Mouse (Mus musculus) C2C12 (cell line): ENCODE measurements around the gene Ssh2. TPM values are rescaled to one million over a fixed set of nuclear protein-coding genes. Genes with fewer than 3 reads are reported as not detected.
A peak's percentile ranks its signal among the peaks of the same experiment; 100 is the strongest.

Experiments
- H3K27me3 ChIP-seq: one replicate; pipeline ENCODE4 v1.6.1; 2011; ENCODE audit not compliant: control insufficient read depth, insufficient read depth, insufficient read length
- H3K36me3 ChIP-seq: one replicate; pipeline ENCODE4 v1.6.1; 2011; ENCODE audit not compliant: control insufficient read depth, insufficient read depth
- H3K4me3 ChIP-seq: one replicate; pipeline ENCODE4 v1.5.1; 2011; ENCODE audit warnings: mild to moderate bottlenecking, control low read depth; ENCODE audit not compliant: poor library complexity, insufficient read depth, severe bottlenecking
- H3K79me2 ChIP-seq: one replicate; pipeline ENCODE4 v1.6.1; 2011; ENCODE audit not compliant: control insufficient read depth, insufficient read depth
- H3K79me3 ChIP-seq: one replicate; pipeline ENCODE4 v1.6.1; 2011; ENCODE audit warnings: low read depth, control low read depth
- H3ac ChIP-seq: one replicate; pipeline ENCODE3; 2011; ENCODE audit warnings: low read depth; ENCODE audit not compliant: control insufficient read depth, insufficient read length
- CEBPB ChIP-seq: IDR thresholded peaks from one replicate; pipeline ENCODE4 v1.6.1; 2011; ENCODE audit warnings: low read depth, mild to moderate bottlenecking, control low read depth, moderate library complexity
- CTCF ChIP-seq: IDR thresholded peaks from one replicate; pipeline ENCODE4 v1.5.1; 2011; ENCODE audit not compliant: control insufficient read depth, insufficient read depth, insufficient read length
- FOSL1 ChIP-seq: IDR thresholded peaks from one replicate; pipeline ENCODE4 v1.8.0; 2011; ENCODE audit warnings: mild to moderate bottlenecking, low read length; ENCODE audit not compliant: poor library complexity, insufficient read depth, severe bottlenecking
- MAX ChIP-seq: IDR thresholded peaks from one replicate; pipeline ENCODE4 v1.6.1; 2011; ENCODE audit warnings: mild to moderate bottlenecking, control low read depth
- MYOD1 ChIP-seq: IDR thresholded peaks from one replicate; pipeline ENCODE4 v1.6.1; 2011; ENCODE audit warnings: low read depth; ENCODE audit not compliant: control insufficient read depth, insufficient read length
- MYOG ChIP-seq: IDR thresholded peaks from one replicate; pipeline ENCODE4 v1.6.1; 2011; ENCODE audit not compliant: control insufficient read depth, insufficient read length; ENCODE audit errors: extremely low read depth
- USF1 ChIP-seq: IDR thresholded peaks from one replicate; pipeline ENCODE4 v1.6.1; 2011; ENCODE audit warnings: low read depth, mild to moderate bottlenecking, control low read depth, moderate library complexity
- polyA plus RNA-seq: library from polyadenylated mRNA; unstranded; fragments of >200 nt; fragmentation: generic; extraction: Trizol; gene quantifications from one replicate; pipeline ENCODE4 v1.2.1, GENCODE M21; 2012; ENCODE audit warnings: missing spikeins

Ssh2 gene
- polyA plus RNA-seq, 1 experiment = 2.7 TPM

- Histone ChIP-seq H3ac (no peak overlapping the region), H3K4me3 (no peak overlapping the region), H3K79me2 (no peaks in the 10 kb centered on the region), H3K36me3 (peaks cover 10% of the 10 kb centered on the region), H3K79me3 (no peaks in the 10 kb centered on the region), H3K27me3 (no peaks in the 10 kb centered on the region)
- TF ChIP-seq MAX (no peak), FOSL1 (no peak), MYOD1 (no peak), CEBPB (no peak), CTCF (no peak), USF1 (no peak)
Observed at GRCm38 (mm10) chr11:77442186-77443170, 226.4 kb downstream of the Ssh2 start.

GRCm38 (mm10) chr11:77444939-77445338, 228.9 kb downstream of the Ssh2 start:
- Histone ChIP-seq H3K27me3 (no peaks in the 10 kb centered on the region), H3ac (no peak overlapping the region), H3K79me3 (no peaks in the 10 kb centered on the region), H3K36me3 (peaks cover 17% of the 10 kb centered on the region), H3K4me3 (no peak overlapping the region), H3K79me2 (no peaks in the 10 kb centered on the region)
- no peak for TF ChIP-seq CTCF
- no peak for TF ChIP-seq USF1
- TF ChIP-seq FOSL1 = no peak
- no peak for TF ChIP-seq MYOG
- TF ChIP-seq MYOD1 = no peak
- TF ChIP-seq MAX = no peak
- no peak for TF ChIP-seq CEBPB

GRCm38 (mm10) chr11:77446628-77447041, 230.5 kb downstream of the Ssh2 start:
- H3K27me3 ChIP-seq = no peaks in the 10 kb centered on the region
- no peak overlapping the region for H3ac ChIP-seq
- no peaks in the 10 kb centered on the region for H3K79me3 ChIP-seq
- no peaks in the 10 kb centered on the region for H3K79me2 ChIP-seq
- no peak overlapping the region for H3K4me3 ChIP-seq
- TF ChIP-seq USF1 = no peak
- TF ChIP-seq MYOG = no peak
- TF ChIP-seq CTCF = peak; percentile 38
- no peak for TF ChIP-seq FOSL1
- TF ChIP-seq CEBPB = no peak
- TF ChIP-seq MYOD1 = no peak
- H3K36me3 ChIP-seq = peaks cover 20% of the 10 kb centered on the region

DNA sequence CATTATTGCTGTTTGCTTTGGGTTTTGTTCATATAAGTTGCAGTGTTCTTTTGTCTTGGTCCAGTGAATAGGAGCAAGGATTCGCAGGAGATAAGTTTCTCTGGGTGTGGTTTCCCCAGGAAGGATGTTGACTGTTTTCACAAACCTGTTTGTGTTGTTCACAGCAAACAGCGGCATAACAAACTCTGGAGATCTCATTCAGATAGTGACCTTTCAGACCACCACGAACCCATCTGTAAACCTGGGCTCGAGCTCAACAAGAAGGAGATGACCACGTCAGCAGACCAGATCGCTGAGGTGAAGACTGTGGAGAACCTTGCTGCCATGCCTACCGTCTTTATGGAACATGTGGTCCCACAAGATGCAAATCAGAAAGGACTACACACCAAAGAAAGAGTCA, 233.1 kb downstream of the Ssh2 start:
- H3K79me2 ChIP-seq = no peaks in the 10 kb centered on the region
- peaks cover 22% of the 10 kb centered on the region for H3K36me3 ChIP-seq

GRCm38 (mm10) chr11:77451670-77452069, 235.6 kb downstream of the Ssh2 start:
- H3K4me3 ChIP-seq = no peak overlapping the region
- no peaks in the 10 kb centered on the region for H3K79me2 ChIP-seq
- no peaks in the 10 kb centered on the region for H3K27me3 ChIP-seq
- no peak for TF ChIP-seq FOSL1
- no peak for TF ChIP-seq CEBPB
- no peak for TF ChIP-seq MAX
- TF ChIP-seq MYOD1 = no peak
- no peak for TF ChIP-seq MYOG
- no peak for TF ChIP-seq CTCF
- TF ChIP-seq USF1 = no peak
- no peak overlapping the region for H3ac ChIP-seq
- H3K36me3 ChIP-seq = peaks cover 22% of the 10 kb centered on the region
- no peaks in the 10 kb centered on the region for H3K79me3 ChIP-seq

More for the DNA sequence above, 233.1 kb downstream of the Ssh2 start:
- Histone ChIP-seq H3ac (no peak overlapping the region), H3K4me3 (no peak overlapping the region), H3K79me3 (no peaks in the 10 kb centered on the region), H3K27me3 (no peaks in the 10 kb centered on the region)
- no peak for TF ChIP-seq MYOD1
- no peak for TF ChIP-seq USF1
- no peak for TF ChIP-seq CEBPB
- no peak for TF ChIP-seq FOSL1
- TF ChIP-seq CTCF = no peak
- no peak for TF ChIP-seq MAX
- no peak for TF ChIP-seq MYOG
